Mouse (Mus musculus) limb, embryonic 14.5 days (tissue): ENCODE measurements at regions not wholly inside any gene's neighbourhood (a gene's known extent, or its start where the extent isn't known, plus 50 kb on each side); places are given as distances from the start of the nearest gene placed in this dataset.

Source experiments
- ATAC-seq: fragments of 200-750 bp; cut with Nextera tagmentation; 2 replicates; pipeline ENCODE4 v1.8.0; 2017; ENCODE audit warnings: low read depth, moderate number of reproducible peaks, moderate TSS enrichment; ENCODE audit not compliant: low FRiP score
- DNase-seq: peaks from one replicate; pipeline ENCODE4 v3.0.0-alpha.2; 2015; ENCODE audit warnings: low spot score
- H3K27ac ChIP-seq: fragments of 300-500 bp; sonication (generic); replicated peaks from 2 replicates; pipeline ENCODE4 v1.5.1; 2014; ENCODE audit warnings: low read depth, mild to moderate bottlenecking, low read length, moderate library complexity, mixed read lengths
- H3K27me3 ChIP-seq: fragments of 300-500 bp; sonication (generic); 2 replicates; pipeline ENCODE4 v1.6.1; 2014; ENCODE audit warnings: low read length, mixed read lengths; ENCODE audit not compliant: control insufficient read depth, insufficient read depth
- H3K36me3 ChIP-seq: fragments of 300-500 bp; sonication (generic); 2 replicates; pipeline ENCODE4 v1.6.1; 2014; ENCODE audit warnings: mild to moderate bottlenecking, low read length, moderate library complexity, mixed read lengths; ENCODE audit not compliant: control insufficient read depth, insufficient read depth
- H3K4me1 ChIP-seq: fragments of 300-500 bp; sonication (generic); 2 replicates; pipeline ENCODE4 v1.6.1; 2014; ENCODE audit warnings: antibody characterized with exemption, low read length, mixed read lengths; ENCODE audit not compliant: control insufficient read depth, insufficient read depth
- H3K4me2 ChIP-seq: fragments of 300-500 bp; sonication (generic); replicated peaks from 2 replicates; pipeline ENCODE4 v1.6.1; 2014; ENCODE audit warnings: low read depth, mild to moderate bottlenecking, low read length, moderate library complexity; ENCODE audit not compliant: severe bottlenecking
- H3K4me3 ChIP-seq: fragments of 300-500 bp; sonication (generic); replicated peaks from 2 replicates; pipeline ENCODE4 v1.5.1; 2014; ENCODE audit warnings: low read length
- H3K9ac ChIP-seq: fragments of 300-500 bp; sonication (generic); 2 replicates; pipeline ENCODE4 v1.6.1; 2014; ENCODE audit warnings: mild to moderate bottlenecking, low read depth, low read length, moderate library complexity; ENCODE audit not compliant: severe bottlenecking
- H3K9me3 ChIP-seq: fragments of 300-500 bp; sonication (generic); 2 replicates; pipeline ENCODE4 v1.6.1; 2016; ENCODE audit warnings: low read length; ENCODE audit not compliant: control insufficient read depth
- POLR2A ChIP-seq: fragments of 200-500 bp; IDR thresholded peaks from 2 replicates; pipeline ENCODE4 v1.8.0; 2012; ENCODE audit warnings: inconsistent platforms, mild to moderate bottlenecking, moderate library complexity, borderline replicate concordance; ENCODE audit not compliant: insufficient read depth, insufficient read length; ENCODE audit errors: extremely low read depth
- WGBS: fragments of 180-500 bp; shearing (Covaris S2); extraction: QIAGEN DNeasy Blood & Tissue Kit; methylation state at CpG from one replicate; pipeline ENCODE4 v1.1.7; 2014; 5-methylcytosine and 5-hydroxymethylcytosine counted together

- H3K4me2 ChIP-seq = no peak overlapping the region
- no peaks in the 10 kb centered on the region for H3K9me3 ChIP-seq
- TF ChIP-seq POLR2A = no peak
- H3K4me3 ChIP-seq = no peak overlapping the region
- 85% methylated on average over 7 of the region's 7 CpGs for WGBS
- H3K27ac ChIP-seq = no peak overlapping the region
- 0 out of 2 replicates have a peak, but pooled peaks cover 2% of the 10 kb centered on the region for H3K4me1 ChIP-seq
- DNase-seq (no peak), ATAC-seq (no peak)
- H3K27me3 ChIP-seq = no peaks in the 10 kb centered on the region
- H3K9ac ChIP-seq = no peak overlapping the region
- H3K36me3 ChIP-seq = no peaks in the 10 kb centered on the region
Observed at GRCm38 (mm10) chr10:99476776-99477175, 213.7 kb downstream of the Dusp6 start.

GRCm38 (mm10) chr10:99480573-99480972 is 217.5 kb downstream of the Dusp6 start:
- H3K9me3 ChIP-seq = no peaks in the 10 kb centered on the region
- no peak overlapping the region for H3K4me2 ChIP-seq
- TF ChIP-seq POLR2A = no peak
- H3K27me3 ChIP-seq = no peaks in the 10 kb centered on the region
- 78% methylated on average over 4 of the region's 4 CpGs for WGBS
- ATAC-seq (no peak), DNase-seq (no peak)
- no peaks in the 10 kb centered on the region for H3K36me3 ChIP-seq
- H3K9ac ChIP-seq = no peak overlapping the region
- no peak overlapping the region for H3K4me3 ChIP-seq
- H3K4me1 ChIP-seq = no peaks in the 10 kb centered on the region
- no peak overlapping the region for H3K27ac ChIP-seq

GRCm38 (mm10) chr10:99482009-99482408 is 219.0 kb downstream of the Dusp6 start:
- no peaks in the 10 kb centered on the region for H3K9me3 ChIP-seq
- no peaks in the 10 kb centered on the region for H3K36me3 ChIP-seq
- H3K27me3 ChIP-seq = no peaks in the 10 kb centered on the region
- no peak overlapping the region for H3K27ac ChIP-seq
- WGBS = 91% methylated on average over 3 of the region's 3 CpGs
- DNase-seq = no peak
- H3K4me3 ChIP-seq = no peak overlapping the region
- no peak for TF ChIP-seq POLR2A
- H3K9ac ChIP-seq = no peak overlapping the region
- ATAC-seq = no peak
- H3K4me1 ChIP-seq = no peaks in the 10 kb centered on the region
- no peak overlapping the region for H3K4me2 ChIP-seq

GRCm38 (mm10) chr10:99488195-99489080 is 225.4 kb downstream of the Dusp6 start:
- WGBS = 85% methylated on average over 16 of the region's 16 CpGs
- Histone ChIP-seq H3K27ac (no peak overlapping the region), H3K4me3 (no peak overlapping the region), H3K4me2 (no peak overlapping the region), H3K4me1 (no peaks in the 10 kb centered on the region), H3K36me3 (no peaks in the 10 kb centered on the region), H3K9me3 (no peaks in the 10 kb centered on the region), H3K27me3 (no peaks in the 10 kb centered on the region), H3K9ac (no peak overlapping the region)
- no peak for TF ChIP-seq POLR2A
- ATAC-seq = no peak
- no peak for DNase-seq

GRCm38 (mm10) chr10:99511514-99512237 is 247.8 kb downstream of the Csl start:
- Histone ChIP-seq H3K4me2 (no peak overlapping the region), H3K4me3 (no peak overlapping the region), H3K27ac (no peak overlapping the region; the same call in 1 of the 2 replicates), H3K4me1 (peaks cover 2% of the 10 kb centered on the region; the same call in 1 of the 2 replicates), H3K27me3 (no peaks in the 10 kb centered on the region), H3K36me3 (no peaks in the 10 kb centered on the region), H3K9me3 (no peaks in the 10 kb centered on the region), H3K9ac (no peak overlapping the region)
- no peak for ATAC-seq
- TF ChIP-seq POLR2A = no peak
- 62% methylated on average over 17 of the region's 17 CpGs for WGBS
- no peak for DNase-seq
